Mouse (Mus musculus) stomach, postnatal 0 days (tissue): ENCODE measurements around the gene Ergic1. TPM values are rescaled to one million over a fixed set of nuclear protein-coding genes. Genes with fewer than 3 reads are reported as not detected.
A peak's percentile ranks its signal among the peaks of the same experiment; 100 is the strongest.

Experiments
- ATAC-seq: fragments of 200-750 bp; cut with Nextera tagmentation; 2 replicates; pipeline ENCODE4 v1.8.0; 2017; ENCODE audit not compliant: low FRiP score, low TSS enrichment
- DNase-seq: peaks from one replicate; pipeline ENCODE4 v3.0.0-alpha.2; 2016; ENCODE audit warnings: low spot score
- H3K27ac ChIP-seq: fragments of 300-500 bp; sonication (generic); replicated peaks from 2 replicates; pipeline ENCODE4 v1.5.1; 2014; ENCODE audit warnings: mild to moderate bottlenecking, control low read depth
- H3K27me3 ChIP-seq: fragments of 300-500 bp; sonication (generic); 2 replicates; pipeline ENCODE4 v1.6.1; 2014; ENCODE audit warnings: low read length; ENCODE audit not compliant: control insufficient read depth, insufficient read depth
- H3K36me3 ChIP-seq: fragments of 300-500 bp; sonication (generic); 2 replicates; pipeline ENCODE4 v1.6.1; 2014; ENCODE audit warnings: low read length, mixed read lengths; ENCODE audit not compliant: control insufficient read depth, insufficient read depth
- H3K4me1 ChIP-seq: fragments of 300-500 bp; sonication (generic); replicated peaks from 2 replicates; pipeline ENCODE4 v1.6.1; 2014; ENCODE audit warnings: antibody characterized with exemption; ENCODE audit not compliant: control insufficient read depth, insufficient read depth
- H3K4me2 ChIP-seq: fragments of 300-500 bp; sonication (generic); replicated peaks from 2 replicates; pipeline ENCODE4 v1.6.1; 2014; ENCODE audit warnings: low read depth, mild to moderate bottlenecking, control low read depth, moderate library complexity
- H3K4me3 ChIP-seq: fragments of 300-500 bp; sonication (generic); 2 replicates; pipeline ENCODE4 v1.5.1; 2014; ENCODE audit warnings: low read depth, low read length, control low read depth
- H3K9ac ChIP-seq: fragments of 300-500 bp; sonication (generic); 2 replicates; pipeline ENCODE4 v1.6.1; 2014; ENCODE audit warnings: mild to moderate bottlenecking, low read length, control low read depth, mixed read lengths
- H3K9me3 ChIP-seq: fragments of 300-500 bp; sonication (generic); 2 replicates; pipeline ENCODE4 v1.6.1; 2016; ENCODE audit warnings: low read length; ENCODE audit not compliant: control insufficient read depth
- CTCF ChIP-seq: IDR thresholded peaks from 2 replicates; pipeline ENCODE4 v1.5.1; 2016; ENCODE audit warnings: antibody characterized with exemption, low read depth, mild to moderate bottlenecking, moderate library complexity
- EP300 ChIP-seq: optimal IDR thresholded peaks from 2 replicates; pipeline ENCODE3; 2016; ENCODE audit warnings: antibody characterized with exemption
- WGBS: fragments of 180-500 bp; shearing (Covaris S2); extraction: QIAGEN DNeasy Blood & Tissue Kit; methylation state at CpG from one replicate; pipeline ENCODE4 v1.1.7; 2014; 5-methylcytosine and 5-hydroxymethylcytosine counted together
- polyA plus RNA-seq: library from polyadenylated mRNA; unstranded; fragments of >200 nt; fragmentation: Nextera tagmentation; extraction: Ambion mirVana; gene quantifications from 2 replicates; pipeline ENCODE4 v1.2.1, GENCODE M21; 2015

Ergic1 gene
- polyA plus RNA-seq, 1 experiment from 2014 or later = 64.2 TPM

- WGBS = 76% methylated on average over 4 of the region's 4 CpGs
- Histone ChIP-seq H3K9ac (no peak overlapping the region), H3K9me3 (no peaks in the 10 kb centered on the region), H3K27ac (no peak overlapping the region), H3K4me3 (no peak overlapping the region), H3K27me3 (no peaks in the 10 kb centered on the region), H3K36me3 (no peaks in the 10 kb centered on the region; the same call in 1 of the 2 replicates), H3K4me2 (no peak overlapping the region), H3K4me1 (peaks cover 12% of the 10 kb centered on the region; the same call in 1 of the 2 replicates)
- TF ChIP-seq CTCF (no peak), EP300 (no peak)
- DNase-seq = no peak
- peak; percentile 34; the same call in 1 of the 2 replicates for ATAC-seq
Measured at GRCm38 (mm10) chr17:26605636-26606035, 44.3 kb downstream of the Ergic1 start.

GRCm38 (mm10) chr17:26606516-26606915 is 45.2 kb downstream of the Ergic1 start:
- H3K36me3 ChIP-seq = no peaks in the 10 kb centered on the region; the same call in 1 of the 2 replicates
- H3K9me3 ChIP-seq = no peaks in the 10 kb centered on the region
- H3K4me1 ChIP-seq = peaks cover 11% of the 10 kb centered on the region
- H3K27me3 ChIP-seq = no peaks in the 10 kb centered on the region
- no peak overlapping the region for H3K27ac ChIP-seq
- H3K9ac ChIP-seq = no peak overlapping the region
- no peak for DNase-seq
- no peak overlapping the region for H3K4me3 ChIP-seq
- no peak overlapping the region for H3K4me2 ChIP-seq
- 73% methylated on average over 2 of the region's 2 CpGs for WGBS
- ATAC-seq = no peak
- no peak for TF ChIP-seq CTCF
- TF ChIP-seq EP300 = no peak

GRCm38 (mm10) chr17:26608348-26608747 is 47.1 kb downstream of the Ergic1 start:
- Histone ChIP-seq H3K4me2 (no peak overlapping the region), H3K9ac (no peak overlapping the region), H3K36me3 (no peaks in the 10 kb centered on the region; the same call in 1 of the 2 replicates), H3K4me3 (no peak overlapping the region), H3K9me3 (no peaks in the 10 kb centered on the region), H3K27ac (no peak overlapping the region; the same call in 1 of the 2 replicates), H3K4me1 (peaks cover 10% of the 10 kb centered on the region), H3K27me3 (no peaks in the 10 kb centered on the region)
- ATAC-seq (no peak), DNase-seq (no peak)
- WGBS = 65% methylated on average over 3 of the region's 3 CpGs
- TF ChIP-seq CTCF = no peak
- no peak for TF ChIP-seq EP300

GRCm38 (mm10) chr17:26608877-26609276 is 47.6 kb downstream of the Ergic1 start:
- H3K27me3 ChIP-seq = no peaks in the 10 kb centered on the region
- TF ChIP-seq EP300 (no peak), CTCF (no peak)
- H3K4me1 ChIP-seq = peaks cover 10% of the 10 kb centered on the region
- no peak overlapping the region for H3K27ac ChIP-seq
- DNase-seq (no peak), ATAC-seq (peak; percentile 53)
- H3K9ac ChIP-seq = no peak overlapping the region
- WGBS = 67% methylated on average over 8 of the region's 8 CpGs
- H3K4me3 ChIP-seq = no peak overlapping the region
- H3K4me2 ChIP-seq = no peak overlapping the region
- no peaks in the 10 kb centered on the region; the same call in 1 of the 2 replicates for H3K36me3 ChIP-seq
- no peaks in the 10 kb centered on the region for H3K9me3 ChIP-seq

- H3K4me1 ChIP-seq = peaks cover 10% of the 10 kb centered on the region
- DNase-seq (no peak), ATAC-seq (no peak)
- WGBS = 87% methylated on average over 8 of the region's 8 CpGs
- H3K27me3 ChIP-seq = no peaks in the 10 kb centered on the region
- H3K27ac ChIP-seq = peak overlapping the region; percentile 91
- TF ChIP-seq EP300 = no peak
- TF ChIP-seq CTCF = no peak
- no peak overlapping the region for H3K4me2 ChIP-seq
- H3K9me3 ChIP-seq = no peaks in the 10 kb centered on the region
- peaks cover 1% of the 10 kb centered on the region; the same call in 1 of the 2 replicates for H3K36me3 ChIP-seq
- H3K9ac ChIP-seq = no peak overlapping the region
- no peak overlapping the region for H3K4me3 ChIP-seq
Measured at GRCm38 (mm10) chr17:26609820-26610219, 48.5 kb downstream of the Ergic1 start.

GRCm38 (mm10) chr17:26611328-26611727 is 50.0 kb downstream of the Ergic1 start:
- Histone ChIP-seq H3K36me3 (peaks cover 3% of the 10 kb centered on the region; the same call in 1 of the 2 replicates), H3K27me3 (no peaks in the 10 kb centered on the region), H3K4me1 (peaks cover 10% of the 10 kb centered on the region), H3K9ac (no peak overlapping the region), H3K4me2 (no peak overlapping the region), H3K4me3 (no peak overlapping the region), H3K27ac (peak overlapping the region; percentile 91), H3K9me3 (no peaks in the 10 kb centered on the region)
- TF ChIP-seq CTCF = no peak
- TF ChIP-seq EP300 = peak; percentile 31
- DNase-seq = no peak
- 29% methylated on average over 7 of the region's 7 CpGs for WGBS
- ATAC-seq = no peak; the same call in 1 of the 2 replicates
